Mouse (Mus musculus) c-Kit-positive CD71-positive TER-119-positive erythroid progenitor cells, embryonic 14.5 days (primary cell): ENCODE measurements at regions not wholly inside any gene's neighbourhood (a gene's known extent, or its start where the extent isn't known, plus 50 kb on each side); places are given as distances from the start of the nearest gene placed in this dataset.

Source experiments
- DNase-seq: peaks from one replicate; pipeline ENCODE4 v3.0.0-alpha.2; 2013; ENCODE audit warnings: low spot score

- DNase-seq, result no peak
These were observed 173.9 kb upstream of the Dapk1 start for GRCm38 (mm10) chr13:60427755-60428385.

- no peak for DNase-seq
These were observed 172.6 kb upstream of the Dapk1 start for GRCm38 (mm10) chr13:60429148-60429547.

GRCm38 (mm10) chr13:60431412-60431811 lies 170.3 kb upstream of the Dapk1 start:
- no peak for DNase-seq

- no peak for DNase-seq
These were observed 167.2 kb upstream of the Dapk1 start for GRCm38 (mm10) chr13:60434221-60435210.

GRCm38 (mm10) chr13:60435333-60435732 lies 166.4 kb upstream of the Dapk1 start:
- DNase-seq, result no peak

- DNase-seq, result no peak
These were observed 163.6 kb upstream of the Dapk1 start for GRCm38 (mm10) chr13:60438177-60438576.

GRCm38 (mm10) chr13:60440586-60440985 lies 161.2 kb upstream of the Dapk1 start:
- no peak for DNase-seq

GRCm38 (mm10) chr13:60445164-60445563 lies 156.6 kb upstream of the Dapk1 start:
- no peak for DNase-seq

GRCm38 (mm10) chr13:60446926-60447325 lies 154.8 kb upstream of the Dapk1 start:
- DNase-seq, result no peak

GRCm38 (mm10) chr13:60450721-60451506 lies 150.8 kb upstream of the Dapk1 start:
- DNase-seq, result no peak

GRCm38 (mm10) chr13:60453821-60454483 lies 147.8 kb upstream of the Dapk1 start:
- no peak for DNase-seq

GRCm38 (mm10) chr13:60455033-60455619 lies 146.6 kb upstream of the Dapk1 start:
- DNase-seq, result no peak

GRCm38 (mm10) chr13:60455863-60456551 lies 145.7 kb upstream of the Dapk1 start:
- no peak for DNase-seq

GRCm38 (mm10) chr13:60457277-60457676 lies 144.5 kb upstream of the Dapk1 start:
- no peak for DNase-seq

GRCm38 (mm10) chr13:60459002-60459401 lies 142.7 kb upstream of the Dapk1 start:
- DNase-seq, result no peak

GRCm38 (mm10) chr13:60466553-60467313 lies 135.0 kb upstream of the Dapk1 start:
- no peak for DNase-seq

GRCm38 (mm10) chr13:60467821-60468579 lies 133.7 kb upstream of the Dapk1 start:
- DNase-seq, result peak; percentile 45

- no peak for DNase-seq
These were observed 131.0 kb upstream of the Dapk1 start for GRCm38 (mm10) chr13:60470426-60471398.
